Mouse (Mus musculus) kidney, adult 2 months (tissue): ENCODE measurements around the gene Vill. TPM values are rescaled to one million over a fixed set of nuclear protein-coding genes. Genes with fewer than 3 reads are reported as not detected.

Experiments
- DNase-seq: peaks from one replicate; pipeline ENCODE4 v3.0.0; 2021
- H3K27ac ChIP-seq: fragments of 200-500 bp; 2 replicates; pipeline ENCODE4 v1.5.1; 2012; ENCODE audit warnings: low read depth, low read length, control low read depth, inconsistent platforms; ENCODE audit not compliant: insufficient read depth
- H3K27me3 ChIP-seq: fragments of 200-500 bp; replicated peaks from 2 replicates; pipeline ENCODE4 v1.6.1; 2012; ENCODE audit warnings: mild to moderate bottlenecking, moderate library complexity, low read length, inconsistent platforms; ENCODE audit not compliant: control insufficient read depth, insufficient read depth
- H3K36me3 ChIP-seq: fragments of 200-500 bp; 2 replicates; pipeline ENCODE4 v1.6.1; 2012; ENCODE audit warnings: mild to moderate bottlenecking, moderate library complexity, low read length, inconsistent platforms; ENCODE audit not compliant: control insufficient read depth, insufficient read depth
- H3K4me1 ChIP-seq: fragments of 200-500 bp; 2 replicates; pipeline ENCODE4 v1.6.1; 2011; ENCODE audit warnings: low read length; ENCODE audit not compliant: control insufficient read depth, insufficient read depth
- H3K4me3 ChIP-seq: fragments of 200-500 bp; 2 replicates; pipeline ENCODE4 v1.5.1; 2011; ENCODE audit warnings: mild to moderate bottlenecking, low read depth, low read length, control low read depth; ENCODE audit not compliant: insufficient read depth
- CTCF ChIP-seq: fragments of 200-500 bp; conservative IDR thresholded peaks from 2 replicates; pipeline ENCODE4 v1.5.1; 2011; ENCODE audit warnings: low read depth, mild to moderate bottlenecking, control low read depth, low read length, moderate library complexity, mixed read lengths; ENCODE audit not compliant: insufficient read depth, insufficient read length
- POLR2A ChIP-seq: fragments of 200-500 bp; IDR thresholded peaks from one replicate; pipeline ENCODE4 v1.6.1; 2011; ENCODE audit warnings: low read depth, low read length, control low read depth
- WGBS: fragments of 180-500 bp; shearing (Covaris S2); methylation state at CpG from one replicate; pipeline ENCODE4 v1.1.7; 2018; 5-methylcytosine and 5-hydroxymethylcytosine counted together
- polyA plus RNA-seq: library from polyadenylated mRNA; depleted of rRNA; stranded (reverse); fragments of >200 nt; gene quantifications from 2 replicates; pipeline ENCODE4 v1.2.3, GENCODE M21; 2012

The Vill gene
- polyA plus RNA-seq, 1 experiment, result 48.5 TPM

GRCm38 (mm10) chr9:119101992-119102782 lies 49.6 kb downstream of the Vill start, which contains the start of gene Dlec1:
TSS of gene Dlec1 (plus strand) at chr9:119102478.
- peaks cover 4% of the 10 kb centered on the region; the same call in 1 of the 2 replicates for H3K4me1 ChIP-seq
- no peaks in the 10 kb centered on the region for H3K36me3 ChIP-seq
- no peaks in the 10 kb centered on the region for H3K27me3 ChIP-seq
- 3% methylated on average over 44 of the region's 44 CpGs for WGBS
- H3K4me3 ChIP-seq, result peak within 1 kb of the TSS; percentile 63
- peak; percentile 93 for DNase-seq
- TF ChIP-seq CTCF (0 out of 2 replicates have a peak, but pooled peaks have one; percentile 20), POLR2A (no peak)
- H3K27ac ChIP-seq, result peak within 1 kb of the TSS; percentile 37; the same call in 1 of the 2 replicates

GRCm38 (mm10) chr9:119102783-119103113 lies 50.2 kb downstream of the Vill start:
- WGBS, result 3% methylated on average over 19 of the region's 19 CpGs
- no peak for TF ChIP-seq POLR2A
- no peak for TF ChIP-seq CTCF
- H3K4me1 ChIP-seq, result peaks cover 4% of the 10 kb centered on the region; the same call in 1 of the 2 replicates
- no peak overlapping the region for H3K27ac ChIP-seq
- no peak for DNase-seq
- H3K27me3 ChIP-seq, result no peaks in the 10 kb centered on the region
- H3K4me3 ChIP-seq, result peak overlapping the region; percentile 63
- H3K36me3 ChIP-seq, result no peaks in the 10 kb centered on the region

- peak; percentile 74 for DNase-seq
- 72% methylated on average over 4 of the region's 4 CpGs for WGBS
These were observed 55.0 kb downstream of the Vill start for GRCm38 (mm10) chr9:119107566-119107965.

GRCm38 (mm10) chr9:119109685-119110353 lies 57.2 kb downstream of the Vill start:
- no peaks in the 10 kb centered on the region for H3K36me3 ChIP-seq
- H3K27ac ChIP-seq, result no peak overlapping the region
- WGBS, result 70% methylated on average over 12 of the region's 12 CpGs
- no peak overlapping the region for H3K4me3 ChIP-seq
- no peak for TF ChIP-seq CTCF
- no peak for TF ChIP-seq POLR2A
- no peak for DNase-seq
- H3K4me1 ChIP-seq, result peaks cover 4% of the 10 kb centered on the region; the same call in 1 of the 2 replicates
- no peaks in the 10 kb centered on the region for H3K27me3 ChIP-seq

More at GRCm38 (mm10) chr9:119107566-119107965, 55.0 kb downstream of the Vill start:
- no peaks in the 10 kb centered on the region for H3K27me3 ChIP-seq
- no peaks in the 10 kb centered on the region for H3K36me3 ChIP-seq
- no peak overlapping the region for H3K4me3 ChIP-seq
- peaks cover 8% of the 10 kb centered on the region; the same call in 1 of the 2 replicates for H3K4me1 ChIP-seq
- TF ChIP-seq POLR2A (no peak), CTCF (peak; percentile 86)
- H3K27ac ChIP-seq, result no peak overlapping the region

GRCm38 (mm10) chr9:119110640-119111039 lies 58.1 kb downstream of the Vill start:
- WGBS, result 42% methylated on average over 3 of the region's 3 CpGs

GRCm38 (mm10) chr9:119114911-119115310 lies 62.3 kb downstream of the Vill start:
- H3K4me1 ChIP-seq, result peaks cover 11% of the 10 kb centered on the region; the same call in 1 of the 2 replicates
- 89% methylated on average over 17 of the region's 17 CpGs for WGBS

More at GRCm38 (mm10) chr9:119110640-119111039, 58.1 kb downstream of the Vill start:
- H3K4me1 ChIP-seq, result peaks cover 4% of the 10 kb centered on the region; the same call in 1 of the 2 replicates
- peak; percentile 28 for DNase-seq
- H3K27me3 ChIP-seq, result no peaks in the 10 kb centered on the region
- H3K36me3 ChIP-seq, result no peaks in the 10 kb centered on the region
- TF ChIP-seq CTCF, result no peak
- no peak for TF ChIP-seq POLR2A
- H3K27ac ChIP-seq, result no peak overlapping the region
- no peak overlapping the region for H3K4me3 ChIP-seq

More at GRCm38 (mm10) chr9:119114911-119115310, 62.3 kb downstream of the Vill start:
- DNase-seq, result no peak
- no peak overlapping the region for H3K4me3 ChIP-seq
- TF ChIP-seq POLR2A, result no peak
- TF ChIP-seq CTCF, result no peak
- no peaks in the 10 kb centered on the region for H3K36me3 ChIP-seq
- H3K27ac ChIP-seq, result no peak overlapping the region
- no peaks in the 10 kb centered on the region for H3K27me3 ChIP-seq
